In the genomic region with DNA sequence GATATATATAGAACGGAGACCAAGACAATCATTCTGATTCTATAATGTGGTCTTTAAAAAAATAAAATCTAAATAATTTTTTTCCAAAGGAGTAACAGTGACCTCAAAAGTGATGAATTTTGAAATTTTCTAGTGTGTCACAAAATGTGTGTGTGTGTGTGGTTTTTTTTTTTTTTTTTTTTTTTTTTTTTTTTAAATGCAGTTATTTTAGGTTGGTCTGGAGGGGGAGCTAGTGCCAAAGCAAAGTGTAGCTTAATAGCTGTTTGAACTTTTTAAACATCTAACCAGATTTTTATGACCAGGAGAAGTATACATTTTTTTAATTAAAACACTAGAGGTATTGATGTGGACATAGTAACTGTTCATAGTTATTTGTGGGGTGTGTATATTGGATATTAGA, we compare ENCODE assay signal across 8 mouse cellular contexts. TPM values are rescaled to one million over a fixed set of nuclear protein-coding genes. Genes with fewer than 3 reads are reported as not detected.
DNase-seq lines count a peak whose midpoint lies in the region; ATAC-seq and TF ChIP-seq lines count a peak whose summit lies in the region.

No protein-coding gene starts in this region.

- peak; percentile 23 for DNase-seq in hindbrain, embryonic 11.5 days (ENCODE audit: low spot score)
- peak; percentile 89 for DNase-seq in 416B (ENCODE audit: low read depth)
- peak; percentile 56 for DNase-seq in CH12.LX (ENCODE audit: extremely low read depth)
- DNase-seq in urinary bladder, postnatal 25 days (ENCODE audit: low spot score) = no peak
- no peak for DNase-seq in testis, postnatal 14 days (ENCODE audit: low spot score)

- no peak overlapping the region for H3K27ac ChIP-seq in hindbrain, embryonic 11.5 days (ENCODE audit: low read depth, low read length)
- no peak overlapping the region for H3K27ac ChIP-seq in hindbrain, embryonic 12.5 days
- H3K27ac ChIP-seq in CH12.LX (ENCODE audit: insufficient read depth, low read depth) = no peak overlapping the region
- H3K27ac ChIP-seq in hindbrain, embryonic 16.5 days (ENCODE audit: low read depth, low read length) = no peak overlapping the region
- no peak overlapping the region for H3K27ac ChIP-seq in midbrain, embryonic 15.5 days

- TF ChIP-seq CTCF in CH12.LX (conservative IDR thresholded peaks at IDR 0.05 in 1 of 2, IDR thresholded peaks at IDR 0.05 in 1 of 2; ENCODE audit: low read depth in 2 of 2, low read length in 2 of 2) = peak in 1 of 2 experiments; percentile 82; a peak in 2 of 4 replicates

- peak; percentile 89 for TF ChIP-seq RAD21 in CH12.LX (IDR thresholded peaks at IDR 0.05; ENCODE audit: low read depth, low read length)

- peak; percentile 74 for TF ChIP-seq EP300 in CH12.LX (IDR thresholded peaks at IDR 0.05; ENCODE audit: low read length)

- no peaks in the 10 kb centered on the region for H3K9me3 ChIP-seq in hindbrain, embryonic 11.5 days (ENCODE audit: control insufficient read depth, low read length)
- H3K9me3 ChIP-seq in hindbrain, embryonic 12.5 days (replicated peaks) = no peaks in the 10 kb centered on the region
- no peaks in the 10 kb centered on the region for H3K9me3 ChIP-seq in CH12.LX (replicated peaks; ENCODE audit: low read length)
- no peaks in the 10 kb centered on the region for H3K9me3 ChIP-seq in hindbrain, embryonic 16.5 days (ENCODE audit: control insufficient read depth, low read length)
- H3K9me3 ChIP-seq in midbrain, embryonic 15.5 days = no peaks in the 10 kb centered on the region

- H3K36me3 ChIP-seq in hindbrain, embryonic 11.5 days (ENCODE audit: control insufficient read depth, insufficient read depth, low read length) = no peaks in the 10 kb centered on the region
- no peaks in the 10 kb centered on the region for H3K36me3 ChIP-seq in hindbrain, embryonic 12.5 days
- peaks cover 0 to 5% of the 10 kb centered on the region in 2 experiments for H3K36me3 ChIP-seq in CH12.LX (replicated peaks in 1 of 2; ENCODE audit: control insufficient read depth in 1 of 2, insufficient read depth in 1 of 2, low read length in 1 of 2)
- H3K36me3 ChIP-seq in hindbrain, embryonic 16.5 days (ENCODE audit: control insufficient read depth, insufficient read depth, low read length) = no peaks in the 10 kb centered on the region
- no peaks in the 10 kb centered on the region for H3K36me3 ChIP-seq in midbrain, embryonic 15.5 days (replicated peaks)

- in situ Hi-C loops in CH12.LX (cut with MboI; ENCODE audit: low pct_ligation_motif_present, low pct_unique_long_range_greater_than_20kb, low sequenced_read_pairs) = loop anchor here (5.0 to 25.0 kb wide), 3 partner anchors 239 to 546 kb away; no protein-coding TSS in a partner anchor

- H3K79me2 ChIP-seq in CH12.LX (replicated peaks; ENCODE audit: control insufficient read depth, extremely low read depth, insufficient read depth, poor library complexity, severe bottlenecking) = peaks cover 33% of the 10 kb centered on the region

- no peak for TF ChIP-seq POLR2A in CH12.LX (IDR thresholded peaks at IDR 0.05; ENCODE audit: low read depth, low read length)

- 76% methylated on average over 1 of the region's 1 CpGs for WGBS in hindbrain, embryonic 11.5 days
- WGBS in hindbrain, embryonic 12.5 days = 78% methylated on average over 1 of the region's 1 CpGs
- WGBS in hindbrain, embryonic 16.5 days = 76% methylated on average over 1 of the region's 1 CpGs
- WGBS in midbrain, embryonic 15.5 days = 68% methylated on average over 1 of the region's 1 CpGs

- no peak overlapping the region for H3K4me3 ChIP-seq in hindbrain, embryonic 11.5 days (ENCODE audit: low read depth, low read length)
- H3K4me3 ChIP-seq in hindbrain, embryonic 12.5 days = no peak overlapping the region
- peak overlapping the region in 2 of 3 experiments; percentile 79 to 95 for H3K4me3 ChIP-seq in CH12.LX (replicated peaks in 1 of 3; ENCODE audit: low read depth in 2 of 3, low read length in 2 of 3, poor library complexity in 1 of 3)
- no peak overlapping the region for H3K4me3 ChIP-seq in hindbrain, embryonic 16.5 days (ENCODE audit: low read length)
- no peak overlapping the region for H3K4me3 ChIP-seq in midbrain, embryonic 15.5 days

- H3K4me2 ChIP-seq in hindbrain, embryonic 11.5 days (replicated peaks; ENCODE audit: low read depth, low read length) = no peak overlapping the region
- H3K4me2 ChIP-seq in hindbrain, embryonic 12.5 days (replicated peaks) = no peak overlapping the region
- H3K4me2 ChIP-seq in CH12.LX (ENCODE audit: insufficient read depth, low read depth, poor library complexity, severe bottlenecking) = no peak overlapping the region
- H3K4me2 ChIP-seq in hindbrain, embryonic 16.5 days (ENCODE audit: low read length) = peak overlapping the region; percentile 44
- no peak overlapping the region for H3K4me2 ChIP-seq in midbrain, embryonic 15.5 days

- no peak overlapping the region for H3K9ac ChIP-seq in hindbrain, embryonic 11.5 days (ENCODE audit: low read depth, low read length)
- no peak overlapping the region for H3K9ac ChIP-seq in hindbrain, embryonic 12.5 days
- peak overlapping the region; percentile 89; the same call in 1 of the 2 replicates for H3K9ac ChIP-seq in CH12.LX (ENCODE audit: insufficient read depth, low read depth)
- no peak overlapping the region for H3K9ac ChIP-seq in hindbrain, embryonic 16.5 days (ENCODE audit: low read depth, low read length)
- H3K9ac ChIP-seq in midbrain, embryonic 15.5 days = no peak overlapping the region

- H3K27me3 ChIP-seq in hindbrain, embryonic 11.5 days (ENCODE audit: control insufficient read depth, insufficient read depth, low read length) = no peaks in the 10 kb centered on the region
- H3K27me3 ChIP-seq in hindbrain, embryonic 12.5 days = no peaks in the 10 kb centered on the region
- H3K27me3 ChIP-seq in CH12.LX (replicated peaks) = no peaks in the 10 kb centered on the region
- H3K27me3 ChIP-seq in hindbrain, embryonic 16.5 days (replicated peaks; ENCODE audit: control insufficient read depth, insufficient read depth, low read length) = no peaks in the 10 kb centered on the region
- no peaks in the 10 kb centered on the region for H3K27me3 ChIP-seq in midbrain, embryonic 15.5 days (replicated peaks)

- no peak for ATAC-seq in hindbrain, embryonic 11.5 days (ENCODE audit: low FRiP score)
- ATAC-seq in hindbrain, embryonic 12.5 days (ENCODE audit: low FRiP score) = no peak
- ATAC-seq in hindbrain, embryonic 16.5 days = no peak
- no peak for ATAC-seq in midbrain, embryonic 15.5 days (replicated peaks)

- dilution Hi-C loops in CH12.LX (cut with MboI; ENCODE audit: extremely low pct_ligation_motif_present, extremely low pct_unique_long_range_greater_than_20kb, low sequenced_read_pairs) = no loop called here

- no peaks in the 10 kb centered on the region for H3K4me1 ChIP-seq in hindbrain, embryonic 11.5 days (replicated peaks; ENCODE audit: control insufficient read depth, insufficient read depth, low read length)
- H3K4me1 ChIP-seq in hindbrain, embryonic 12.5 days = 0 out of 2 replicates have a peak, but pooled peaks cover 5% of the 10 kb centered on the region
- peaks cover 5 to 44% of the 10 kb centered on the region in 2 experiments; a peak in 2 of 4 replicates for H3K4me1 ChIP-seq in CH12.LX (ENCODE audit: control insufficient read depth in 1 of 2, insufficient read depth in 2 of 2)
- peaks cover 7% of the 10 kb centered on the region; the same call in 1 of the 2 replicates for H3K4me1 ChIP-seq in hindbrain, embryonic 16.5 days (ENCODE audit: control insufficient read depth, insufficient read depth, low read depth, low read length)
- H3K4me1 ChIP-seq in midbrain, embryonic 15.5 days = peaks cover 16% of the 10 kb centered on the region

TF ChIP-seq in CH12.LX, 34 proteins besides CTCF, POLR2A, EP300 and RAD21 (continues in another document):
- TF ChIP-seq MEF2A (IDR thresholded peaks at IDR 0.05; ENCODE audit: borderline replicate concordance, low read depth, low read length) = 0 out of 2 replicates have a peak, but pooled peaks have one; percentile 36
- 0 out of 2 replicates have a peak, but pooled peaks have one; percentile 22 for TF ChIP-seq KAT2A (IDR thresholded peaks at IDR 0.05; ENCODE audit: insufficient replicate concordance, low read length)
- peak; percentile 52 for TF ChIP-seq ETS1 (conservative IDR thresholded peaks at IDR 0.05; ENCODE audit: low read depth, low read length)
- peak; percentile 65; the same call in 1 of the 2 replicates for TF ChIP-seq MAFK (IDR thresholded peaks at IDR 0.05; ENCODE audit: insufficient replicate concordance, low read length)
- TF ChIP-seq MAX (IDR thresholded peaks at IDR 0.05; ENCODE audit: low read length) = no peak
- TF ChIP-seq HCFC1 (IDR thresholded peaks at IDR 0.05; ENCODE audit: low read depth, low read length) = peak; percentile 40
- TF ChIP-seq IRF4 (IDR thresholded peaks at IDR 0.05; ENCODE audit: low read depth, low read length) = peak; percentile 73
- TF ChIP-seq TCF12 (IDR thresholded peaks at IDR 0.05; ENCODE audit: low read depth, low read length) = no peak
- peak; percentile 55; the same call in 1 of the 2 replicates for TF ChIP-seq MXI1 (IDR thresholded peaks at IDR 0.05; ENCODE audit: low read depth, low read length)
- no peak for TF ChIP-seq GABPA (IDR thresholded peaks at IDR 0.05; ENCODE audit: insufficient replicate concordance, low read depth, low read length)
- TF ChIP-seq MYC (IDR thresholded peaks at IDR 0.05; ENCODE audit: low read depth, low read length) = peak; percentile 71; the same call in 1 of the 2 replicates
- 0 out of 2 replicates have a peak, but pooled peaks have one; percentile 60 for TF ChIP-seq E2F4 (IDR thresholded peaks at IDR 0.05; ENCODE audit: insufficient replicate concordance, low read depth, low read length)
- no peak for TF ChIP-seq USF2 (conservative IDR thresholded peaks at IDR 0.05; ENCODE audit: low read depth, low read length)
- no peak; the same call in 1 of the 2 replicates for TF ChIP-seq BHLHE40 (IDR thresholded peaks at IDR 0.05; ENCODE audit: low read depth, low read length)
- peak; percentile 28; the same call in 1 of the 2 replicates for TF ChIP-seq NELFE (IDR thresholded peaks at IDR 0.05; ENCODE audit: low read depth, low read length)
- TF ChIP-seq SMC3 (IDR thresholded peaks at IDR 0.05; ENCODE audit: low read depth, low read length) = peak; percentile 78
- peak; percentile 84 for TF ChIP-seq ZC3H11A (IDR thresholded peaks at IDR 0.05; ENCODE audit: low read depth, low read length)
- TF ChIP-seq CHD2 (IDR thresholded peaks at IDR 0.05; ENCODE audit: low read length) = 0 out of 2 replicates have a peak, but pooled peaks have one; percentile 18

RNA-seq across cellular contexts. Expression of a gene that starts 2.9 kb away (rescaled TPM):
- polyA plus RNA-seq in hindbrain, embryonic 11.5 days (2014; fragmentation: Nextera tagmentation; extraction: Ambion mirVana) = 32.2 and 34.4 TPM in 2 replicates
- 45.5 and 49.0 TPM in 2 replicates for polyA plus RNA-seq in hindbrain, embryonic 12.5 days (2016; fragmentation: Nextera tagmentation; extraction: Ambion mirVana)
- 40.2 and 60.6 TPM in 2 replicates for total RNA-seq in CH12.LX (2012; rRNA removed)
- 124 TPM in 2 replicates for total RNA-seq in CH12.LX (2014; rRNA removed)
- 75.4 and 86.0 TPM in 2 replicates for polyA plus RNA-seq in CH12.LX (2012; ENCODE audit: insufficient read length, low read depth)
- 62.2 and 64.6 TPM in 2 replicates for polyA plus RNA-seq in hindbrain, embryonic 16.5 days (2015; fragmentation: Nextera tagmentation; extraction: Ambion mirVana)
- 64.8 and 66.9 TPM in 2 replicates for polyA plus RNA-seq in midbrain, embryonic 15.5 days (2015; fragmentation: Nextera tagmentation; extraction: Ambion mirVana)

Comparison
In these comparisons a context has a peak if more than half of its experiments do, and no peak if none do; other contexts are left out.
1. DNase-seq: peak in hindbrain, embryonic 11.5 days (single experiment), 416B (single experiment) and CH12.LX (single experiment); none in urinary bladder, postnatal 25 days (single experiment) and testis, postnatal 14 days (single experiment).
2. H3K4me3 ChIP-seq: peak in CH12.LX (2 of 3); none in hindbrain, embryonic 11.5 days (single experiment), hindbrain, embryonic 12.5 days (single experiment), hindbrain, embryonic 16.5 days (single experiment) and midbrain, embryonic 15.5 days (single experiment).